Mouse (Mus musculus): Measurements from ENCODE around the gene Scn4b. TPM values are rescaled to one million over a fixed set of nuclear protein-coding genes. Genes with fewer than 3 reads are reported as not detected.

Gene Scn4b
- polyA plus RNA-seq, 1 experiment, result 0.60 TPM

DNA sequence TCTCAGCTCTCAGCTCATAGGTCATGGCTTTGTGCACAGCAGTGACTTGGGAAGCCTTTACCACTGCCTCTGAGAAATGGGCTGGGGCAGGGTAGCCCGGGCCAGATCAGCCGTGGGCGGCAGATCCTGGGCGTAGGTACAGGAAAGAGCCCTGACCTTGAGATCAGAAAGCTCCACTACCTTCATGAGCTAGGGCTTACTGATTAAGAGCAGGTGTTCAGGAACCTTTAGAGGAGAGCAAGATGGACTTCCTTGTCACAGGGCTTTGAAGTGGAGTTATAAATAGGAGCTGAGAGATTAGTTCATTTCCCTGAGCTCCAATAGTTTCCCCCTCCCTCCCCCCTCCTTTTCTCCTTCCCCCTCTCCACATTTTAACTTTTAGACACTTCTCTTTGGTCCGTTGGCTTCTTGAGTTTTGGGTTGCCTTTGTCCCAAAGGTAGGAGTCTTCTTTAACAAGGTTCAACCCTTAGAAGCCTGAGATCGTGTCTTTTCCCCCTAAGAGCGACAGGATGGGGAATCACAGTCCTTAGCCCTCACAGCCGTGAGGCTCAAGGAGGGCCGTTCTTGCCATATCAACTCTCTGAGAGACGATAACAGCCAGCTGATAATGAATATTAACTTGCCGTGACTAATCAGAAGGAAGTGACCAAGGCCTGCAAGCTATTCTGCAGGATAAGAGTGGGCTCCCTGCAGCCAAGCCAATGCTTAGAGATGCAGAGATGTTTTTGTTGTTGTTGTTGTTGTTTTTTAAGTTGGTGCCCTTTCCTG lies 34.8 kb upstream of the Scn4b start:
- WGBS, result 66% methylated on average over 11 of the region's 11 CpGs
- TF ChIP-seq POLR2A (IDR thresholded peaks at IDR 0.05; ENCODE audit: borderline replicate concordance, control insufficient read depth, low read depth, low read length) (no peak), CTCF (IDR thresholded peaks at IDR 0.05; ENCODE audit: control insufficient read depth, insufficient read depth, low read length) (no peak)
- H3K4me3 ChIP-seq (replicated peaks; ENCODE audit: control insufficient read depth, low read depth, low read length), result no peak overlapping the region

DNA sequence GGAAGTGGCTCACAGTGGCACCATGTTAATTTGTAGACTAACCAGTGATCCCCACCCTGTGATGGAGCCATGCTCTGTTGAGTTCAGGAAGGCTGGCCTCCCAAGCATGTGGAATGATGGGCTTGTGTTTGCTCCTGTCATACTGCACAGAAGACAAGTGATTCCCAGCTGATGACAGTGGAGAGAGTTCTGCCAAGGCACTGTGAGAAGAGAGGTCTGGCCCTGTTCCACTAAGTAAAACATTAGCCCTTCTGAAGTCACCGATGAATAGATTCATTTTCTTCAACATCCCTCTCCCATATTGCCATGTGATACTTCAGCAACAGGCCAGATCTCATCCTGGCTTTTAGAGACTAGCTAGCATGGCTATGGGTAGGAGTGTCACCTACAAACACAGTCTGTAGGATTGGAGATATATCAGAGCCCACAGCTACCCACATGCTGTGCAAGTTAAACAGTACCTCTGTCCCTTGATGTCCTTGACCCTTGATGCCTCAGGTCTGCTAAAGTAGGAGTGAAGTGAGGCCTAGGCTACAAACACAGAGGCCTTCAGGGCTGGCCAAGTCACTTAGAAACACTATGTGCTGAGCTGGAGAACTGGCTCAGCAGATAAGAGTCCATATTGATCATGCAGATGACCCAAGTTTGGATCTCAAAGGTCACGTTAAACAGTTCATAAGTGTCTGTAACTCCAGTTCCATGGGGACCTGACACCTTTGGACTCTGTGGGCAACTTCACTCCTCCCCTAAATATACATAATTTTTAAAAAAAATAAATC lies 32.4 kb upstream of the Scn4b start:
- WGBS, result 84% methylated on average over 2 of the region's 2 CpGs
- Histone ChIP-seq H3K27ac (ENCODE audit: control insufficient read depth, insufficient read depth, low read depth, low read length, poor library complexity) (no peak overlapping the region), H3K4me3 (replicated peaks; ENCODE audit: control insufficient read depth, low read depth, low read length) (no peak overlapping the region), H3K4me1 (ENCODE audit: control insufficient read depth, insufficient read depth, low read length) (peaks cover 2% of the 10 kb centered on the region)
- TF ChIP-seq CTCF (IDR thresholded peaks at IDR 0.05; ENCODE audit: control insufficient read depth, insufficient read depth, low read length), result no peak
- TF ChIP-seq POLR2A (IDR thresholded peaks at IDR 0.05; ENCODE audit: borderline replicate concordance, control insufficient read depth, low read depth, low read length), result no peak

More for the DNA sequence above, 34.8 kb upstream of the Scn4b start:
- Histone ChIP-seq H3K27ac (ENCODE audit: control insufficient read depth, insufficient read depth, low read depth, low read length, poor library complexity) (no peak overlapping the region), H3K4me1 (ENCODE audit: control insufficient read depth, insufficient read depth, low read length) (peaks cover 2% of the 10 kb centered on the region)

DNA sequence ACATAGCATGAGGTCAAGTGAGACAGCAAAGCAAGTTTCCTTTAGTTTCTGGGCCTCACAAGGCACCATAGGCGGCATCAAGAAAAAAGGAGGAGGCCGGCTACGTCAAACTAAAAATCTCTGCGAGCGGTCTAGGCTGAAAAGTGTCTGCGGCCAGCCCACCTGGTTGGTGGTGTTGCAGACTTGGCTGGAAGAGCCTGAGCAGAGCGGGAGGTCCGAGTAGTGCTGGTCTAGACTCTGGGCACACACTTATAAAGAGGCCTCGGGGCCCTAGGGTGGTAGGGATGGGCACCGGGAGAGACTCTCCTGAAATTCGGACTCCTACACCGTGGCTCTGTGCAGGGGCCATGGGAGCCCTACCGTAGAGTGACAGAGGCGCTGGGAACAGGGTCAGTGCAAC lies 22.5 kb upstream of the Scn4b start:
- Histone ChIP-seq H3K4me3 (replicated peaks; ENCODE audit: control insufficient read depth, low read depth, low read length) (no peak overlapping the region), H3K4me1 (ENCODE audit: control insufficient read depth, insufficient read depth, low read length) (peaks cover 1% of the 10 kb centered on the region; the same call in 1 of the 2 replicates), H3K27ac (ENCODE audit: control insufficient read depth, insufficient read depth, low read depth, low read length, poor library complexity) (no peak overlapping the region)
- WGBS, result 13% methylated on average over 14 of the region's 14 CpGs
- TF ChIP-seq CTCF (IDR thresholded peaks at IDR 0.05; ENCODE audit: control insufficient read depth, insufficient read depth, low read length), result no peak
- TF ChIP-seq POLR2A (IDR thresholded peaks at IDR 0.05; ENCODE audit: borderline replicate concordance, control insufficient read depth, low read depth, low read length), result no peak

DNA sequence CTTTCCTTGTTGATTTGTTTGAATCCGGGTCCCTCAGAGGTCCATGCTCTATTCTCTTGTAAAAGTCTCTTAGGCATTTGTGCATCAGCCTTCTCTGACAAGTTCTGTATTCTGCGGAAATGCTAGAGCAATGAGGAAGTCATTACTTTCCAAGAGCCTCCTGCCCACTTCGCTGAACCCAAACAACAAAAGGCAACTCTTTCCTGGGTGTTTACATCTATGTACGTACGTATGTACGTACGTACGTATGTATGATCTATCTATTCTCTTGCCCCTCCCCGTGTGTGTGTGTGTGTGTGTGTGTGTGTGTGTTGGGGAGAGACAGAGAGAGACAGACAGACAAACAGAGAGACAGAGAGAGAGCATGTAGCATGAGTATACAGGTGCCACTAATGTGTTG lies 21.4 kb upstream of the Scn4b start:
- no peak overlapping the region for H3K4me3 ChIP-seq (replicated peaks; ENCODE audit: control insufficient read depth, low read depth, low read length)
- TF ChIP-seq CTCF (IDR thresholded peaks at IDR 0.05; ENCODE audit: control insufficient read depth, insufficient read depth, low read length), result no peak
- no peak for TF ChIP-seq POLR2A (IDR thresholded peaks at IDR 0.05; ENCODE audit: borderline replicate concordance, control insufficient read depth, low read depth, low read length)
- H3K4me1 ChIP-seq (ENCODE audit: control insufficient read depth, insufficient read depth, low read length), result peaks cover 1% of the 10 kb centered on the region; the same call in 1 of the 2 replicates
- 10% methylated on average over 9 of the region's 9 CpGs for WGBS
- no peak overlapping the region; the same call in 1 of the 2 replicates for H3K27ac ChIP-seq (ENCODE audit: control insufficient read depth, insufficient read depth, low read depth, low read length, poor library complexity)

DNA sequence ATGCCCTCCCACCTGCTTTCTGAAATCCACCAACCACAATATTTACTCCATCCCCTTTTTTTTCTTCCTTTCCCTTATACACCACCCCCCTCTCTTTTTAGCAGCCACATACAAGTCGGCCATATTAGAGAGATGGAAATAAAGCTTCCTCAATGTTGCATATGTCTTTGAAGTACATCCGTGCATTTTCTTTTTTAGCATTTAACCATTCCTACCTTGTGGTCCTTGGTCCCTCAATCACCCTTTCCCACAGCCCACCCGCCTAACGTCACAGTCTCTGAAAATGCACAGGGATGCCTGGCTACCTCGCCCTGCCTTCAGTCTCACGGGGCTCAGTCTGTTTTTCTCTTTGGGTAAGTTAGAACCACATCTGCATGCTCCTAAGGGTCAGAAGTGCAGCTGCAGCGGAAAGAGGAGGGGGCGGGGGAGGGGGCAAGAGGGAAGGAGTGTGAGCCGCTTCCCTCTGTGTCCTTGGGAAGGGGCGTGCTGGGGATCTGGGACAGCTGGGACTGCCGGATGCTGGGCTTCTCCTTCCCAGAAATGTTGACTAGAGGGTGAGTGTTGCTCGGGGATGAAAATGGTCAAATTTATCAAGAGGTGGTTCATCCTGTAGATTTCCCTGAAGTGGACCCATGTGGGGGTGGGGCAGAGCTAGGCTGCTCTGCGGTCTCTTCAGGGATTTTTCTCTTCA lies 20.3 kb upstream of the Scn4b start, which contains the start of gene Scn2b:
Gene Scn2b (plus strand): TSS at position 42 of the 691 bp plus-strand sequence.
- Histone ChIP-seq H3K27ac (ENCODE audit: control insufficient read depth, insufficient read depth, low read depth, low read length, poor library complexity) (no peak within 1 kb of the TSS; the same call in 1 of the 2 replicates), H3K4me3 (replicated peaks; ENCODE audit: control insufficient read depth, low read depth, low read length) (no peak within 1 kb of the TSS), H3K4me1 (ENCODE audit: control insufficient read depth, insufficient read depth, low read length) (peaks cover 1% of the 10 kb centered on the region; the same call in 1 of the 2 replicates)
- WGBS, result 7% methylated on average over 13 of the region's 13 CpGs
- no peak for TF ChIP-seq POLR2A (IDR thresholded peaks at IDR 0.05; ENCODE audit: borderline replicate concordance, control insufficient read depth, low read depth, low read length)
- no peak for TF ChIP-seq CTCF (IDR thresholded peaks at IDR 0.05; ENCODE audit: control insufficient read depth, insufficient read depth, low read length)

DNA sequence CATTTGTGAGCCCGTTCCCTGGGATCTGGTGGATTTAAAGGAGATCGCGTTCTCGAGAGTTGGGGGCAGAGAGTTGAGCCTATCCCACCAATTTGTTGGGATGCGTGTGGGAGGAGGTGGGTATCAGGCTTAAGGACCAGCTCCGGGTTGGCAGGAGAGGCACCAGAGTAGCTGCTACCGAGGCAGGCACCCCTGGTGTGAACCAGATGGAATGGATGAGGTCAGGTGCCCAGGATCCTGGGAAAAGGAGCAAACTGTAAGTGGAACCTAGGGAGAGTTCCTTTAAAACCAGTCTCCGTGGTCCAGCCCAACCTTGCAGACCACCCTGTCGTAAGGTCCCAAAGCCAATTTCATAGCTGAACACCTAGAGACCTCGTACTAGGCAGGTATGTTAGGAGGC lies 19.6 kb upstream of the Scn4b start:
- no peak overlapping the region for H3K4me3 ChIP-seq (replicated peaks; ENCODE audit: control insufficient read depth, low read depth, low read length)
- WGBS, result 35% methylated on average over 10 of the region's 10 CpGs

DNA sequence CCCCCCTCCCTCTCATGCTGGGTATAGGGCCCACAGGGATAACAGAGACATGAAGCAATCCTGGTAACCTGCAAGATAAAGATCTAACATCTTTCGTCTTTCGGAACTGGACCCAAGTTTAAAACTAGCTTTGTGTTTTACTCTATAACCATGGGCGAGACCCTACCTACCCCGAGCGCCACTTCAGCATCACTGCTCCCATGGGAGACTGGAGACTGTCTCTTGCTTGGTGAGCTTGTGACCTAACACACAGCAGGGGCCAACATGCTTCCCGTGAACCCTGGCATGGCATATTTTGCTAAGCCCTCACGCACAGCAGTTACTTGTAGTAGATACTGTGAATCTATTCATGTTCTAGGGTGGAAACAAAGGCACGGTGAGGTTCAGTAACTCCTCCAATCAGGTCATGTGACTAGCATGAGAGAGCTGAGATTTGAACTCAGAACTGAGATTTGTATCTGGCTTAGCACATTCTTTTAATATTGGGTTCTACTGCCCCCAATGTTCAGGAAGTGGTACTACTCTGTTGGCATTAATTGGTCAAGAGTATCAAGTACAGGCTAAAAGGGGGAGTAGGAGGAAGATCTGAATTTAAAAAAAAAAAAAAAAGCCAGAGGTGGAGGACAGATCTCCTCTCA lies 18.8 kb upstream of the Scn4b start:
- peaks cover 1% of the 10 kb centered on the region; the same call in 1 of the 2 replicates for H3K4me1 ChIP-seq (ENCODE audit: control insufficient read depth, insufficient read depth, low read length)
- H3K27ac ChIP-seq (ENCODE audit: control insufficient read depth, insufficient read depth, low read depth, low read length, poor library complexity), result no peak overlapping the region
- H3K4me3 ChIP-seq (replicated peaks; ENCODE audit: control insufficient read depth, low read depth, low read length), result no peak overlapping the region
- WGBS, result 82% methylated on average over 8 of the region's 8 CpGs
- TF ChIP-seq POLR2A (IDR thresholded peaks at IDR 0.05; ENCODE audit: borderline replicate concordance, control insufficient read depth, low read depth, low read length) (no peak), CTCF (IDR thresholded peaks at IDR 0.05; ENCODE audit: control insufficient read depth, insufficient read depth, low read length) (no peak)

More for the DNA sequence above, 19.6 kb upstream of the Scn4b start:
- peaks cover 1% of the 10 kb centered on the region; the same call in 1 of the 2 replicates for H3K4me1 ChIP-seq (ENCODE audit: control insufficient read depth, insufficient read depth, low read length)
- TF ChIP-seq POLR2A (IDR thresholded peaks at IDR 0.05; ENCODE audit: borderline replicate concordance, control insufficient read depth, low read depth, low read length) (no peak), CTCF (IDR thresholded peaks at IDR 0.05; ENCODE audit: control insufficient read depth, insufficient read depth, low read length) (no peak)
- no peak overlapping the region for H3K27ac ChIP-seq (ENCODE audit: control insufficient read depth, insufficient read depth, low read depth, low read length, poor library complexity)

Measured in bone marrow, adult 2 months (tissue).